Mouse (Mus musculus): ENCODE measurements around the gene Egfr. TPM values are rescaled to one million over a fixed set of nuclear protein-coding genes. Genes with fewer than 3 reads are reported as not detected.

The Egfr gene
- polyA plus RNA-seq, 1 experiment from 2014 or later, result 6.7 TPM

GRCm38 (mm10) chr11:16753154-16754040 lies 1.4 kb downstream of the Egfr start:
- H3K27me3 ChIP-seq, result peaks cover 43% of the 10 kb centered on the region
- H3K9ac ChIP-seq, result peak overlapping the region; percentile 59; the same call in 1 of the 2 replicates
- H3K4me2 ChIP-seq (replicated peaks), result peak overlapping the region; percentile 97
- ATAC-seq (ENCODE audit: low FRiP score), result no peak
- H3K4me1 ChIP-seq, result peaks cover 7% of the 10 kb centered on the region; the same call in 1 of the 2 replicates
- WGBS, result 40% methylated on average over 18 of the region's 18 CpGs
- peak overlapping the region; percentile 56 for H3K4me3 ChIP-seq
- no peak overlapping the region for H3K27ac ChIP-seq
- H3K36me3 ChIP-seq, result no peaks in the 10 kb centered on the region
- no peaks in the 10 kb centered on the region for H3K9me3 ChIP-seq (replicated peaks)

GRCm38 (mm10) chr11:16759930-16760329 lies 7.9 kb downstream of the Egfr start:
- Histone ChIP-seq H3K36me3 (no peaks in the 10 kb centered on the region), H3K4me1 (no peaks in the 10 kb centered on the region), H3K4me3 (no peak overlapping the region), H3K9me3 (replicated peaks) (no peaks in the 10 kb centered on the region), H3K27ac (no peak overlapping the region), H3K9ac (no peak overlapping the region), H3K27me3 (peaks cover 3% of the 10 kb centered on the region), H3K4me2 (replicated peaks) (no peak overlapping the region)
- ATAC-seq (ENCODE audit: low FRiP score), result no peak
- WGBS, result 75% methylated on average over 6 of the region's 6 CpGs

- WGBS, result 78% methylated on average over 2 of the region's 2 CpGs
Observed at GRCm38 (mm10) chr11:16761184-16761583, 9.2 kb downstream of the Egfr start.

GRCm38 (mm10) chr11:16766038-16766815 lies 14.2 kb downstream of the Egfr start:
- Histone ChIP-seq H3K9ac (no peak overlapping the region), H3K4me2 (replicated peaks) (no peak overlapping the region), H3K36me3 (no peaks in the 10 kb centered on the region), H3K4me1 (no peaks in the 10 kb centered on the region), H3K4me3 (no peak overlapping the region), H3K9me3 (replicated peaks) (no peaks in the 10 kb centered on the region), H3K27me3 (no peaks in the 10 kb centered on the region), H3K27ac (no peak overlapping the region)
- no peak for ATAC-seq (ENCODE audit: low FRiP score)
- WGBS, result 80% methylated on average over 9 of the region's 9 CpGs

More at GRCm38 (mm10) chr11:16761184-16761583, 9.2 kb downstream of the Egfr start:
- Histone ChIP-seq H3K4me3 (no peak overlapping the region), H3K27ac (no peak overlapping the region), H3K4me1 (no peaks in the 10 kb centered on the region), H3K4me2 (replicated peaks) (no peak overlapping the region), H3K27me3 (no peaks in the 10 kb centered on the region), H3K9ac (no peak overlapping the region), H3K36me3 (no peaks in the 10 kb centered on the region), H3K9me3 (replicated peaks) (no peaks in the 10 kb centered on the region)
- ATAC-seq (ENCODE audit: low FRiP score), result no peak

GRCm38 (mm10) chr11:16767984-16768383 lies 16.0 kb downstream of the Egfr start:
- Histone ChIP-seq H3K4me1 (0 out of 2 replicates have a peak, but pooled peaks cover 3% of the 10 kb centered on the region), H3K4me3 (no peak overlapping the region), H3K27ac (no peak overlapping the region), H3K9ac (no peak overlapping the region), H3K27me3 (no peaks in the 10 kb centered on the region), H3K4me2 (replicated peaks) (no peak overlapping the region), H3K36me3 (no peaks in the 10 kb centered on the region), H3K9me3 (replicated peaks) (no peaks in the 10 kb centered on the region)
- WGBS, result 85% methylated on average over 2 of the region's 2 CpGs
- no peak for ATAC-seq (ENCODE audit: low FRiP score)

- 91% methylated on average over 4 of the region's 4 CpGs for WGBS
- H3K27ac ChIP-seq, result no peak overlapping the region
- no peaks in the 10 kb centered on the region for H3K27me3 ChIP-seq
- no peaks in the 10 kb centered on the region for H3K9me3 ChIP-seq (replicated peaks)
- H3K9ac ChIP-seq, result no peak overlapping the region
- no peaks in the 10 kb centered on the region for H3K36me3 ChIP-seq
- H3K4me1 ChIP-seq, result 0 out of 2 replicates have a peak, but pooled peaks cover 3% of the 10 kb centered on the region
- no peak overlapping the region for H3K4me2 ChIP-seq (replicated peaks)
- H3K4me3 ChIP-seq, result no peak overlapping the region
- no peak for ATAC-seq (ENCODE audit: low FRiP score)
Observed at GRCm38 (mm10) chr11:16769276-16769675, 17.3 kb downstream of the Egfr start.

GRCm38 (mm10) chr11:16769709-16770303 lies 17.8 kb downstream of the Egfr start:
- Histone ChIP-seq H3K9ac (no peak overlapping the region), H3K36me3 (no peaks in the 10 kb centered on the region), H3K4me1 (0 out of 2 replicates have a peak, but pooled peaks cover 3% of the 10 kb centered on the region), H3K27me3 (no peaks in the 10 kb centered on the region), H3K27ac (no peak overlapping the region), H3K4me2 (replicated peaks) (no peak overlapping the region), H3K9me3 (replicated peaks) (no peaks in the 10 kb centered on the region), H3K4me3 (no peak overlapping the region)
- no peak; the same call in 1 of the 2 replicates for ATAC-seq (ENCODE audit: low FRiP score)
- 65% methylated on average over 3 of the region's 3 CpGs for WGBS

- Histone ChIP-seq H3K9me3 (replicated peaks) (no peaks in the 10 kb centered on the region), H3K27me3 (no peaks in the 10 kb centered on the region), H3K4me3 (no peak overlapping the region), H3K4me1 (0 out of 2 replicates have a peak, but pooled peaks cover 3% of the 10 kb centered on the region), H3K27ac (no peak overlapping the region), H3K36me3 (no peaks in the 10 kb centered on the region), H3K4me2 (replicated peaks) (no peak overlapping the region), H3K9ac (no peak overlapping the region)
- WGBS, result 91% methylated on average over 4 of the region's 4 CpGs
- ATAC-seq (ENCODE audit: low FRiP score), result no peak
Observed at GRCm38 (mm10) chr11:16770966-16771365, 19.0 kb downstream of the Egfr start.

- H3K4me1 ChIP-seq, result 0 out of 2 replicates have a peak, but pooled peaks cover 3% of the 10 kb centered on the region
- no peaks in the 10 kb centered on the region for H3K27me3 ChIP-seq
- no peaks in the 10 kb centered on the region for H3K36me3 ChIP-seq
- WGBS, result 48% methylated on average over 4 of the region's 4 CpGs
- H3K4me3 ChIP-seq, result no peak overlapping the region
- H3K27ac ChIP-seq, result 0 out of 2 replicates have a peak overlapping the region, but pooled peaks have one; percentile 23
- H3K4me2 ChIP-seq (replicated peaks), result no peak overlapping the region
- no peak for ATAC-seq (ENCODE audit: low FRiP score)
- no peak overlapping the region for H3K9ac ChIP-seq
- H3K9me3 ChIP-seq (replicated peaks), result no peaks in the 10 kb centered on the region
Observed at GRCm38 (mm10) chr11:16772717-16773116, 20.7 kb downstream of the Egfr start.

GRCm38 (mm10) chr11:16776967-16777366 lies 25.0 kb downstream of the Egfr start:
- no peaks in the 10 kb centered on the region for H3K9me3 ChIP-seq (replicated peaks)
- ATAC-seq (ENCODE audit: low FRiP score), result no peak
- WGBS, result 70% methylated on average over 2 of the region's 2 CpGs
- no peak overlapping the region for H3K4me3 ChIP-seq
- H3K27ac ChIP-seq, result no peak overlapping the region
- no peaks in the 10 kb centered on the region for H3K36me3 ChIP-seq
- H3K9ac ChIP-seq, result no peak overlapping the region
- H3K4me1 ChIP-seq, result 0 out of 2 replicates have a peak, but pooled peaks cover 3% of the 10 kb centered on the region
- H3K27me3 ChIP-seq, result no peaks in the 10 kb centered on the region; the same call in 1 of the 2 replicates
- H3K4me2 ChIP-seq (replicated peaks), result no peak overlapping the region

- 83% methylated on average over 2 of the region's 2 CpGs for WGBS
- Histone ChIP-seq H3K9me3 (replicated peaks) (no peaks in the 10 kb centered on the region), H3K4me3 (no peak overlapping the region), H3K36me3 (no peaks in the 10 kb centered on the region), H3K27me3 (no peaks in the 10 kb centered on the region; the same call in 1 of the 2 replicates), H3K9ac (no peak overlapping the region), H3K27ac (no peak overlapping the region), H3K4me1 (no peaks in the 10 kb centered on the region), H3K4me2 (replicated peaks) (no peak overlapping the region)
- ATAC-seq (ENCODE audit: low FRiP score), result no peak
Observed at GRCm38 (mm10) chr11:16781604-16782003, 29.6 kb downstream of the Egfr start.

All from hindbrain, embryonic 12.5 days (tissue).